Mouse (Mus musculus): ENCODE results near the gene Harbi1. TPM values are rescaled to one million over a fixed set of nuclear protein-coding genes. Genes with fewer than 3 reads are reported as not detected.
"Not testable (repeated sequence)": the region's sequence is repeated elsewhere in the genome, so short reads cannot be mapped to it uniquely, and the experiment has no call there.

The Harbi1 gene
- polyA plus RNA-seq, 1 experiment from 2014 or later, result 11.8 TPM

DNA sequence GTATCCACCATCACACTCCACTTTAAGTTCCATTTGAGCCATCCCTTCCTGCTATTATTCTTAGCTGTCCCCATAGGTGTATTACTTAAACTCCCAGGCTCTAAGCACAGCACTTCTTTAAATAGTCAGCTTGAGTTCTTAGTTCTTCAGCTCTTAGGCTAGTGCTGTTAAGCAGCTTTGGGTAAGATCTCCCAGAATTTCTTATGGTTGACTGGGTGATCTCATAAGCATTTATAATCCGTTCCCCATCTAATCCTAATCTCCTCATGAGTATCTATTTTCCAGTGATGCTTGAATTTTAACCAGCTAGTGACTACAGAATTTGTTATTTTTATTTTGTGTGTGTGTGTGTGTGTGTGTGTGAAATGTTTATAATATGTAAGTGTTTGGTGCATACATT is 4.3 kb downstream of the Harbi1 start:
- WGBS, result 89% methylated on average over 1 of the region's 1 CpGs
- Histone ChIP-seq H3K27ac (replicated peaks) (no peak overlapping the region), H3K4me3 (no peak overlapping the region), H3K27me3 (replicated peaks) (no peaks in the 10 kb centered on the region), H3K4me2 (no peak overlapping the region), H3K36me3 (peaks cover 12% of the 10 kb centered on the region), H3K4me1 (peaks cover 12% of the 10 kb centered on the region), H3K9me3 (no peaks in the 10 kb centered on the region), H3K9ac (no peak overlapping the region)
- ATAC-seq (ENCODE audit: extremely low read depth, insufficient number of reproducible peaks, low FRiP score, low TSS enrichment), result no peak

DNA sequence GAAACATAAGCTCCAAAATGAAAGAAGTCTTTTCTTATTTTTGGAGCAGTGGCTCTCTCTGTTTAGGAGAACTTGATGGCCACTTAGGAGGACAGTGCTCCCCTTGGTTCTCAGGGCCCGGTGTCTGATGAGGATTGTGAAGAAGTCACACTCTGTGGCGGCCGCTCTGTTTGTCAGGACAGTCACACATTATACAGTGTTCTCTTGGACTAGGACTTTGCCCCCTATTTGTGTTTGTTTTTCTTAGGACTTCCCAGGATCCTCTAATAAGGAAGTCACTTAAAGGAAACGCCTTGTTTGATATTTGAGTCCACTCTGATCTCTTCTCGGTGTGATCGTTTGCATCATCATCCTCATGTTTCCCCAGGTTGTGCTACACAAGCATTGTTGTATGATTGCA is 7.6 kb downstream of the Harbi1 start:
- no peak overlapping the region for H3K4me3 ChIP-seq
- no peak overlapping the region for H3K27ac ChIP-seq (replicated peaks)
- 79% methylated on average over 6 of the region's 6 CpGs for WGBS
- no peak for ATAC-seq (ENCODE audit: extremely low read depth, insufficient number of reproducible peaks, low FRiP score, low TSS enrichment)
- no peak overlapping the region for H3K4me2 ChIP-seq
- peaks cover 24% of the 10 kb centered on the region for H3K36me3 ChIP-seq
- H3K27me3 ChIP-seq (replicated peaks), result no peaks in the 10 kb centered on the region
- no peak overlapping the region for H3K9ac ChIP-seq
- no peaks in the 10 kb centered on the region for H3K9me3 ChIP-seq
- H3K4me1 ChIP-seq, result 0 out of 2 replicates have a peak, but pooled peaks cover under 1% of the 10 kb centered on the region

DNA sequence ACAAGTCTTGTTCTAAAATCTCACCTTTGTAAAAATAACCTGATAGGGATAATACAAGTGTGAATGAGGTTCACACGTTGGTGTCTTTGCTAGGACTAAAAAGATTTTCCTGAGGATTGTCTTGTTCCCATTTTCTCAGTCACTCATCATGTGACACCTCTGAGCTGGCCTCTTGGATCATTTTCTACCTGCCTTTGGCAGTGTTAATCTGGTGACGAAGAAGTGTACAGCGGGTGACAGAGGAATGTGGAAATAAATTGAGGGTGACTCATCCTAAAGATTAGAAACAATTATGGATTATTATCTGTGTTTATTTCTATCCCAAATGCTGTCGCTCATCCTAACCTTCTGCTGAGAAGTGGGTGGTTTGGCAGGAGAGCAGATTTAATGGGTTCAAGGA is 12.7 kb downstream of the Harbi1 start:
- Histone ChIP-seq H3K36me3 (peaks cover 20% of the 10 kb centered on the region), H3K4me2 (no peak overlapping the region), H3K4me3 (no peak overlapping the region), H3K4me1 (0 out of 2 replicates have a peak, but pooled peaks cover 4% of the 10 kb centered on the region), H3K27ac (replicated peaks) (no peak overlapping the region), H3K9me3 (no peaks in the 10 kb centered on the region), H3K9ac (no peak overlapping the region), H3K27me3 (replicated peaks) (peaks cover 7% of the 10 kb centered on the region; the same call in 1 of the 2 replicates)
- ATAC-seq (ENCODE audit: extremely low read depth, insufficient number of reproducible peaks, low FRiP score, low TSS enrichment), result no peak
- 56% methylated on average over 4 of the region's 4 CpGs for WGBS

DNA sequence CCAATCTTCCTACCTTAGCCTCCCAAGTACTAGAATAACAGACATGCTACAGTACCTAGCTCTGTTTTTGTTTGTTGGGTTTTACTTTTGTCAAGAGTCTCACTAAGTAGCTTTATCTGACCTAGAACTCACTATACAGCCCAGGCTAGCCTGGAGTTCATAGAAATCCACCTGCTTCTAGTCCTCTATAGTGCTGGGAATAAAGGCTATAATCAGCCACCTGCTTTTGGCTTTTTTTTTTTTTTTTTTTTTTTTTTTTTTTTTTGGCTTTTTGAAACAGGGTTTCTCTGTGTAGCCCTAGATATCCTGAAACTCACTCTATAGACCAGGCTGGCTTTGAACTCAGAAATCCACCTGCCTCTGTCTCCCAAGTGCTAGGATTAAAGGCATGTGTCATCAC is 13.3 kb downstream of the Harbi1 start:
- 0 out of 2 replicates have a peak, but pooled peaks cover 4% of the 10 kb centered on the region for H3K4me1 ChIP-seq
- no peak overlapping the region for H3K4me2 ChIP-seq
- no peaks in the 10 kb centered on the region for H3K9me3 ChIP-seq
- peaks cover 15% of the 10 kb centered on the region for H3K36me3 ChIP-seq
- H3K9ac ChIP-seq, result no peak overlapping the region
- no peak overlapping the region for H3K4me3 ChIP-seq
- peaks cover 7% of the 10 kb centered on the region; the same call in 1 of the 2 replicates for H3K27me3 ChIP-seq (replicated peaks)
- ATAC-seq (ENCODE audit: extremely low read depth, insufficient number of reproducible peaks, low FRiP score, low TSS enrichment), result no peak
- no peak overlapping the region for H3K27ac ChIP-seq (replicated peaks)

DNA sequence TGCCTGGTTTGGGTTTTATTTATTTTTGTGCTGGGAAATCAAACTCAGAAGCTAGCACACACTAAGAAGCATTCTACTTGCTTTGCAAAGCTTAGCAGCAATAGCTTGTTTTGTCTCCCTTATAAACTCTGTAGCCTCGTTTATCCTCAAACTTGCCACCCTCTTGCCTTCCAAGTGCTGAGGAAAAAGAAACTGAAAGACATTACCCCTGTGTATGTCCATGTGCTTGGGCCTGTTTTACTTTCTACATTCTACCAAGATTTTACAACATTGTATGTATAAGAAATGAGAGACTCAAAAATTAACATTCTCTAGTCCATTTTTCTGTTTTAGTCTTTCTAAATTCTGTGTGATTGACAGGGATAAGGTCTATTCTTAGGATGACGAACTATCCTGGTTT is 14.1 kb downstream of the Harbi1 start:
- peaks cover 15% of the 10 kb centered on the region for H3K36me3 ChIP-seq
- no peak overlapping the region for H3K4me2 ChIP-seq
- no peak overlapping the region for H3K9ac ChIP-seq
- H3K27me3 ChIP-seq (replicated peaks), result peaks cover 7% of the 10 kb centered on the region; the same call in 1 of the 2 replicates
- no peak for ATAC-seq (ENCODE audit: extremely low read depth, insufficient number of reproducible peaks, low FRiP score, low TSS enrichment)
- no peak overlapping the region for H3K27ac ChIP-seq (replicated peaks)
- no peak overlapping the region for H3K4me3 ChIP-seq
- H3K4me1 ChIP-seq, result 0 out of 2 replicates have a peak, but pooled peaks cover 4% of the 10 kb centered on the region
- no peaks in the 10 kb centered on the region for H3K9me3 ChIP-seq
- WGBS, result 55% methylated on average over 2 of the region's 2 CpGs

DNA sequence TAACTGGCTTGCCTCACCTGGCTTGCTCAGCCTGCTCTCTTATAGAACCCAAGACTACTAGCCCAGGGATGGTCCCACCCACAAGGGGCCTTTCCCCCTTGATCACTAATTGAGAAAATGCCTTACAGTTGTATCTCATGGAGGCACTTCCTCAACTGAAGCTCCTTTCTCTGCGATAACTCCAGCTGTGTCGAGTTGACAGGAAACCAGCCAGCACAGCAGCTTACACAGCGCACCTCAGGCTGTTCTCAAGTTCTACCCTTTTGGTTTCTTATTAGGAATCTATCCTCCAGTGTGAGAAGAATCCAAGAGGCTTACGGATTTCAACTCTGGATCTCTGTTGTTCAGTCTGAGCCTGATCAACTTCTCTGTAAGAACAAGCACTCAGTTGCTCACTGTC is 14.8 kb downstream of the Harbi1 start:
- not testable (repeated sequence) for H3K27ac ChIP-seq (replicated peaks); H3K4me2 ChIP-seq; H3K36me3 ChIP-seq; H3K9me3 ChIP-seq; ATAC-seq (ENCODE audit: extremely low read depth, insufficient number of reproducible peaks, low FRiP score, low TSS enrichment); H3K27me3 ChIP-seq (replicated peaks); H3K4me1 ChIP-seq; H3K4me3 ChIP-seq; H3K9ac ChIP-seq
- 33% methylated on average over 4 of the region's 4 CpGs for WGBS

DNA sequence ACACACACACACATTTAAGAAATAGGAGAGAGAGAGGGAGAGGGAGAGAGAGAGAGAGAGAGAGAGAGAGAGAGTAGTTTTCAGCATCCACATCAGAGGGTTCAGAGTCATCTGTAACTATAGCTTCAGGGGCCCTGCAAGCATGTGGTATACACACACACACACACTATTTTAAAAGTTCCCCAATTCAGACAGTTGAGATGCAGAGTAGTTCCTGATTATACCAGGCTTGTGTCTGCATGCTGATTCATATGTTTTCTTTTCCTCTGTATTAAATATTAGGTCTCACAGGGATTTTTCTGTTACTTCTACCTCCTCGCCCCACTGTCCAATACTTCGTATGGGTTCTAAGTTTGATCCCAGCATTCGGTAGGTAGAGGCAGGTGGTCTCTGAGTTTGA is 16.4 kb downstream of the Harbi1 start:
- WGBS, result 71% methylated on average over 3 of the region's 3 CpGs
- peaks cover 8% of the 10 kb centered on the region for H3K4me1 ChIP-seq
- no peak overlapping the region for H3K4me2 ChIP-seq
- no peaks in the 10 kb centered on the region for H3K9me3 ChIP-seq
- H3K27me3 ChIP-seq (replicated peaks), result peaks cover 7% of the 10 kb centered on the region; the same call in 1 of the 2 replicates
- no peak overlapping the region for H3K9ac ChIP-seq
- no peak for ATAC-seq (ENCODE audit: extremely low read depth, insufficient number of reproducible peaks, low FRiP score, low TSS enrichment)
- no peak overlapping the region for H3K4me3 ChIP-seq
- H3K27ac ChIP-seq (replicated peaks), result no peak overlapping the region
- H3K36me3 ChIP-seq, result no peaks in the 10 kb centered on the region

DNA sequence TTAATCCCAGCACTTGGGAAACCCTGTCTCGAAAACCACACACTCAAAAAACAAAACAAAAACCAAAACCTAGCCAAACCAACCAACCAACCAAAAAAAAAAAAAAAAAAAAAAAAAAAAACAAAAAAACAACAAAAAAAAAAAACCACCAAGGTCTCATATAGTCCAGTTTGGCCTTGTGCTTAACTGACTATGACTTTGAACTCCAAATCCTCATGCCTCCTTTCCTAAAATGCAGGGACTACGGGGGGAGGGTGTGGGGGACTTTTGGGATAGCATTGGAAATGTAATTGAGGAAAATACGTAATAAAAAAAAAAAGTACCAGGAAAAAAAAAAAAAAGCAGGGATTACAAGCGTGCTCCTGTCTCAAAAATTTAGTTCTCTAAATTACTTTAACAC is 18.9 kb downstream of the Harbi1 start:
- Histone ChIP-seq H3K27ac (replicated peaks) (peak overlapping the region; percentile 96), H3K27me3 (replicated peaks) (peaks cover 7% of the 10 kb centered on the region; the same call in 1 of the 2 replicates), H3K4me2 (peak overlapping the region; percentile 71), H3K36me3 (peaks cover 9% of the 10 kb centered on the region), H3K9ac (peak overlapping the region; percentile 97), H3K4me3 (peak overlapping the region; percentile 98), H3K9me3 (no peaks in the 10 kb centered on the region), H3K4me1 (peaks cover 4% of the 10 kb centered on the region)
- WGBS, result 17% methylated on average over 4 of the region's 4 CpGs
- no peak for ATAC-seq (ENCODE audit: extremely low read depth, insufficient number of reproducible peaks, low FRiP score, low TSS enrichment)

DNA sequence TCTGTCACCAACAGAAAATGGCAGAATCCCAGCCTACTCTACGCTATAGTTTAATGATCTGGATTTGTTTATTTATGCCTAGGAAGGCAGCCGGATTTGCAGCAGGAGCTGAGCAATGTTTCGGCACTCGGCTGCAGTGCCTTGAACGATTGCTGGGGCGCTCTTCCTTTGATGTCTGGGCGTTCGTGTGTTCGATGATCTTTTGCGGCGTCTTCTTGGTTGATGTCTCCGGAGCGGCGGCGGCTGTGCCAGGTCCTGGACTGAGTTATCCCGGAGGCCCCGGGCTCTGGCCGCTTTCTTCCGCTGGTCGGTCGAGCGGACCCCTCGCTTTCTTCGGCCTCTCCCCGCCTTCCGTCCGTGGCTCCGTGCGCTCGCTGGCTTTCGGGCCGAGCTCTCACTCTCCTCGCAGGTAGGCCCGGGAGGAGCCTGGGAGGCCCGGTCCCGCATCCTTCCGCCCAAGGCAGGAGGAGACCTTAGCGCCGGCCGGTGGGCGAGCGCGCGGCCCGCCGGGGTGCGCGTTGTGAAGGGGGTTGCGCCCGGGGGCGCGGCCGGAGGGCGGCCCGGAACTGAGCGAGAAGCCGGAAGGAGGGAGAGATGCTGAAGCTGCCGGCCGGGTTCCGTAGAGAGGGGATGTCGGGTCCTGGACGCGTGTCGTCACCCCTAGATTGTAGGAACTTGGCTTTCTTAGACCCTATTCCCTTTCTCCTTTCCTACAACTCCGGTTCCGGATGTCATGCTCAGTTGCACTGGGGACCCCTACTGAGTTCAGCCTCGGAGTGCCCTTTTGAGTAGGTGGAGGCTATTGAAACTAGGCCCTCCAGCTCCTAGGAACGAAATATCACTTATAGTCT is 19.5 kb downstream of the Harbi1 start, which contains the start of gene Ambra1:
Gene Ambra1 (plus strand): TSS at position 164 of the 851 bp plus-strand sequence.
- Histone ChIP-seq H3K27ac (replicated peaks) (peak within 1 kb of the TSS; percentile 96), H3K4me1 (peaks cover 4% of the 10 kb centered on the region), H3K9me3 (no peaks in the 10 kb centered on the region), H3K4me2 (peak within 1 kb of the TSS; percentile 71), H3K4me3 (peak within 1 kb of the TSS; percentile 98), H3K27me3 (replicated peaks) (peaks cover 7% of the 10 kb centered on the region; the same call in 1 of the 2 replicates), H3K9ac (peak within 1 kb of the TSS; percentile 97), H3K36me3 (peaks cover 13% of the 10 kb centered on the region)
- ATAC-seq (ENCODE audit: extremely low read depth, insufficient number of reproducible peaks, low FRiP score, low TSS enrichment), result peak; percentile 61; the same call in 1 of the 2 replicates
- WGBS, result 1% methylated on average over 68 of the region's 68 CpGs

DNA sequence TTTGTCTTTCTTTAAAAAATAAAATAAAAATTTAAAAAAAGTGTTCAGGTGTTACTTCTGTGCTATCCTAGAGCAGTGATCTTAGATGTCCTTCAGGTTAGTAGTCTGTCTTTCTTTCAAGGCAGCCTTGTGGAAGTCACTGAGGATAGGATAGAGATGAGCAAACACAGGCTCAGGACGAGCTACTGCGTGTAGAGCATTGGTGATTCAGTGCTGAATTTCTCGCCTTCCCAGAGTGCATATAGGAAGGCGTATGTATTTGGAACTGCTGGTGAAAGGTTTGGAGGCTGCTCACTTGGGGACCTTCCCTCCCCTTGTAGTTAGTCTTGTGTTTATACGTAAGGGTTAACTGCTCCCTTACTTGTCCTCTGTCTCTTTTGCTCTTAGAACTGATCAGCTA is 24.6 kb downstream of the Harbi1 start:
- no peak for ATAC-seq (ENCODE audit: extremely low read depth, insufficient number of reproducible peaks, low FRiP score, low TSS enrichment)
- Histone ChIP-seq H3K4me1 (peaks cover 15% of the 10 kb centered on the region), H3K9ac (no peak overlapping the region), H3K36me3 (peaks cover 13% of the 10 kb centered on the region), H3K27me3 (replicated peaks) (no peaks in the 10 kb centered on the region), H3K4me3 (no peak overlapping the region), H3K4me2 (no peak overlapping the region), H3K27ac (replicated peaks) (no peak overlapping the region), H3K9me3 (no peaks in the 10 kb centered on the region)
- 86% methylated on average over 5 of the region's 5 CpGs for WGBS

DNA sequence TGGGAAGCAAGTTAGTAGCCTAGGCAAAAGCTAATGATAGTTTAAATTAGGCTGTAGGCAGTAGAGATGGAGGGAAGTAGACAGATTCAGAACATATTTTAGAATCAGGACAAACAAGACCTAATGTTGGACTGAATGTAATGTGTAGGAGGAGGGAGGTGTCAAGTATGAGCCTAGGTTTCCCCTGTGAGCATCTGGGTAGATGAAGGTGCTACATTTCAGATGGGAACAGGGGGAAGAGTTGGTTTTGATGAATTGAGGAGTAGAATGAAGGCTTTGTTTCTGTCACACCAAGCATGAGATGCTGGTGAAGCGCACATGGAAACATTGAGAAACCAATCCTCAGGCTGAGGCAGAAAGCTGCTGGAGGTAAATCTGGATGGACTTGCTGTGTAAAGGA is 28.9 kb downstream of the Harbi1 start:
- 90% methylated on average over 1 of the region's 1 CpGs for WGBS
- Histone ChIP-seq H3K4me2 (no peak overlapping the region), H3K27me3 (replicated peaks) (no peaks in the 10 kb centered on the region), H3K27ac (replicated peaks) (no peak overlapping the region), H3K4me3 (no peak overlapping the region), H3K4me1 (peaks cover 11% of the 10 kb centered on the region; the same call in 1 of the 2 replicates), H3K36me3 (peaks cover 4% of the 10 kb centered on the region; the same call in 1 of the 2 replicates), H3K9ac (no peak overlapping the region), H3K9me3 (no peaks in the 10 kb centered on the region)
- no peak for ATAC-seq (ENCODE audit: extremely low read depth, insufficient number of reproducible peaks, low FRiP score, low TSS enrichment)

DNA sequence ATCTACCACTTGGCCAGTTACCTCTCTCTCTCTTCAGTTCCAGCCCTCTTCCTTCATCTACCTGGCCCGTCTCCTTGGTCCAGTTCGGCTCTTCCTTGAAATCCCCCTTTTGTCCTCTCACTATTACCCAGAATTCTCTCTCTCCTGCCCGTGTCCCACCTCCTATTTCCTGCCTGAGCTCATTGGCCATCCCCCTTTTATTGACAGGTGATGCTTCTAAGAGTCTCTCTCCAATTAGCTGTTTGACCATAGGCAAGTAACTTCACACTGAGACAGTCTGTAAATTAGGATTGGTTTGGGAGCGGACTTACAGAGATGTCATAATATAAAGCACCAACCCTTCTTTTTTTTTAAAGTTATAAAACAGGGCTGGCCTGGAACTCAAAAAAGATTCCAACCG is 34.0 kb downstream of the Harbi1 start:
- Histone ChIP-seq H3K27ac (replicated peaks) (no peak overlapping the region), H3K36me3 (no peaks in the 10 kb centered on the region), H3K4me2 (no peak overlapping the region), H3K4me3 (no peak overlapping the region), H3K27me3 (replicated peaks) (no peaks in the 10 kb centered on the region), H3K9ac (no peak overlapping the region), H3K9me3 (no peaks in the 10 kb centered on the region), H3K4me1 (peaks cover 5% of the 10 kb centered on the region)
- ATAC-seq (ENCODE audit: extremely low read depth, insufficient number of reproducible peaks, low FRiP score, low TSS enrichment), result no peak
- 88% methylated on average over 5 of the region's 5 CpGs for WGBS

Data from heart, embryonic 13.5 days (tissue).